Mouse (Mus musculus): ENCODE data around the gene Gldc. TPM values are rescaled to one million over a fixed set of nuclear protein-coding genes. Genes with fewer than 3 reads are reported as not detected.
"Not testable (repeated sequence)": the region's sequence is repeated elsewhere in the genome, so short reads cannot be mapped to it uniquely, and the experiment has no call there.

The Gldc gene
- 10 to 100 TPM; 32.6 to 33.0 TPM for total RNA-seq (2021)

DNA sequence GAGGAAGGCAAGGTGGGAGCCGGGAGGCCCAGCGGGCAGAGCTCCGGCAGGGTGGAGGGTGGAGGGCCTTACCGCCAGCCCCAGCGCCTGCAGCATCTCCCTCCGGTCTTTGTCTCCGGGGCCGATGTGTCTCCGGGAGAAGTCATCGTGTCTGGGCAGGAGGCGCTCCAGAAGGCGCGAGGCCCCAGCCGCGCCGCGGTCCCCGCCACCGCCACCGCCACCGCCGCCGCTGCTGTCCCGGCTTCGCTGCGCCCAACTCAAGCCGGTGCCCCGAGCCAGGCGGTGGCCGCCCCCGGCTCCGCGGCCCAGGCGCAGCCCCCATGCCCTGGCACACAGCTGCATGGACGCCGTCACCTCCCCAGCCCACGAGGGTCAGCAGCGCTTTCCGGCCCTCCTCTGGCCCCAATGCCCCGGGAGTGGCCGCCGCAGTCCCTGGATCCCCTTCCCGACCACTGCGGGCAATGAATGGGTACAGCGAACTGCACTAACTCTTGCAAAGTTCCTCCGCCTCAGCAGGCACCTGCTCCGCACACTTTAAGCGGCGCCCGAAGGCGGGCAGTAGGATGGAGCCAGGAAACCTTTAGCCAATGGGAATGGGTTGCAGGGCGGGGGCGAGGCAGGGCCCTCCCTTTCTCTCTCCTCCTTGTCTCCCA is at the start of gene Gldc:
Gene Gldc, minus strand, starts transcription at position 511 of the 653 bp plus-strand sequence.
- DNase-seq (ENCODE audit: extremely low spot score in 1 of 2, low spot score in 1 of 2) = peak; percentile 30 to 44

GRCm38 (mm10) chr19:30222593-30222992 is 47.4 kb upstream of the Gldc start:
- not testable (repeated sequence) for DNase-seq (ENCODE audit: extremely low spot score in 1 of 2, low spot score in 1 of 2)

DNA sequence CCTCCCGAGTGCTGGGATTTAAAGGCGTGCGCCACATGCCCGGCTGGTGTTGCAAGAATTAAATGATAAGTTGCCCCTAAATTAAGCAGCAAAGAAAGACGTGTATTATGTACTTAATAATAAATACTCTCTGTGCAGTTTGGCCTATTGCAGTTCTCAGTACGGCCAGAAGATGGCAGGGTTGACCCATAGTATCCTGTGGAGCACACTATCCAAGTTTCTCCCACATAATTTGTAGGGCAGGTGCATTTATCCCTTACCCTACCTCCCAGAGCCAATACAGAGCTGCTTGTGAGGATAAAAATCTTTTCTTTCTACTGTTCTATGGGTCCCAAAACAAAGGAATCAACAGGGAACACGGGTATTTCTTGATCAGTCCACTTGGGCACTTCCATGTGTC is 42.1 kb upstream of the Gldc start:
- DNase-seq (ENCODE audit: extremely low spot score in 1 of 2, low spot score in 1 of 2) = peak; percentile 30 to 82

DNA sequence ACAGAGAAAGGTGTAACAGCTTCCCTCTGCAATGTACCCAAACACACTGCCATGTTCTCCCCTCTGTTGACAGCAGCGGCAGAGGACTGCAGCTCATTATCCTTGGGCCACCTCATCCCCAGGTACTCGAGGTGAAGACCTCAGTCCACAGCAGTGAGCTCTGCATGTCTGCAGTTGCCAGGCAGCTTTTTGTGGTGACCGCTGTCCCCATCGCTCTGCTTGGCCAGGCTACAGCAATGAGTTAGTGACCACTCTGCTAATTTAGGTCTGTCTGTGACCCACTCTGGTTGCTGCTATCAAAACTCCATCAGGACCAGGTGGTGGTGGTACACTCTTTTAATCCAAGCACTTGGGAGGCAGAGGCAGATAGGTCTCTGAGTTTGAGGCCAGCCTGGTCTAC is 41.0 kb upstream of the Gldc start:
- DNase-seq (ENCODE audit: extremely low spot score in 1 of 2, low spot score in 1 of 2) = no peak

DNA sequence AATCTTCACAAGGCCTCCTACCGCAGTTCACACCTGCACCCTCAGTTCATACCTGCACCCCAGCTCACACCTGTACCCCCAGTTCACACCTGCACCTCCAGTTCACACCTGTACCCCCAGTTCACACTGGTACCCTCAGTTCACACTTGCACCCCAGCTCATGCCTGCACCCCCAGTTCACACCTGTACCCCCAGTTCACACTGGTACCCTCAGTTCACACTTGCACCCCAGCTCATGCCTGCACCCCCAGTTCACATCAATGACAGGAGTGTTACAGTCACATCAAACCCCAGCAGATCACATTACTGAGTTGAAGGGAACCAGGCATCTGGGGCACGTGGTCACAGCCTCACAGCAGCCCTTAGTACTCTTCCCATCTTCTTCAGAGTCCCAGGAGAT is 40.5 kb upstream of the Gldc start:
- not testable (repeated sequence) for DNase-seq (ENCODE audit: extremely low spot score in 1 of 2, low spot score in 1 of 2)

- DNase-seq (ENCODE audit: extremely low spot score in 1 of 2, low spot score in 1 of 2) = no peak
Measured at GRCm38 (mm10) chr19:30214026-30214425, 38.8 kb upstream of the Gldc start.

GRCm38 (mm10) chr19:30209006-30209405 is 33.8 kb upstream of the Gldc start:
- not testable (repeated sequence) for DNase-seq (ENCODE audit: extremely low spot score in 1 of 2, low spot score in 1 of 2)

- DNase-seq (ENCODE audit: extremely low spot score in 1 of 2, low spot score in 1 of 2) = no peak
Measured at GRCm38 (mm10) chr19:30206981-30207380, 31.8 kb upstream of the Gldc start.

GRCm38 (mm10) chr19:30205874-30206273 is 30.6 kb upstream of the Gldc start:
- no peak for DNase-seq (ENCODE audit: extremely low spot score in 1 of 2, low spot score in 1 of 2)

DNA sequence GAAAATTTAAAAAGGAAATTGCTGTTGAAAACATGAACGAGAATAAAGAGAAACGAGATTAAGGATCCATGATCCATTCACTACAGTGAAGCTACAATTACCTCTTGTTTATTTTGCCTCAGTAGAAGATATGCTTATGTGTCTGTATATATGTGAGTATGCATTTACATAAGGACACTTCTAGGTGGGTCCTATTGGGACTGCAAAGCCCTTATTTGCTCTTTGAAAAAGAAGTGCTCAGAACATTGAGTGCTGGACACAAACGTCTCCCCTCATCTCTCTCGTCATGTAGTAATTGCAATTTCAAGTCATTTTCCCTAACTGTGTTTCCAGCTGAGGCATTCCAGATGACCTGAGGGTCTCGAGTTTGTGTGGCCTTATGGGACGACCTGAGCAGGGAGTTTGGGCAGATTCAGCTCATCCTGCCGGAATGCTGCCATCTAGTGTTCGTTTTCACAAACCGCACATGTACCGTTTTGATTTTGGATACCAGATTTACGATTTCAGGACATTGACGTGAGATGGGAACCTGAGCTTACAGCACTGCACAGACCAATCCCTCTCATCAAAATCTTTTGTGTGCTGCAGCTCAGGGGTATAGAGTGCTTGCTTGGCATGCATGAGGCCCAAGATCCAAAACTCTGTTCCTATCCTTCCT is 30.1 kb upstream of the Gldc start:
- peak; percentile 18 to 36 for DNase-seq (ENCODE audit: extremely low spot score in 1 of 2, low spot score in 1 of 2)

GRCm38 (mm10) chr19:30202177-30202576 is 26.9 kb upstream of the Gldc start:
- DNase-seq (ENCODE audit: extremely low spot score in 1 of 2, low spot score in 1 of 2) = no peak

GRCm38 (mm10) chr19:30194999-30195398 is 19.8 kb upstream of the Gldc start:
- DNase-seq (ENCODE audit: extremely low spot score in 1 of 2, low spot score in 1 of 2) = no peak

- no peak for DNase-seq (ENCODE audit: extremely low spot score in 1 of 2, low spot score in 1 of 2)
Measured at GRCm38 (mm10) chr19:30187232-30187631, 12.0 kb upstream of the Gldc start.

GRCm38 (mm10) chr19:30185536-30185935 is 10.3 kb upstream of the Gldc start:
- no peak for DNase-seq (ENCODE audit: extremely low spot score in 1 of 2, low spot score in 1 of 2)

DNA sequence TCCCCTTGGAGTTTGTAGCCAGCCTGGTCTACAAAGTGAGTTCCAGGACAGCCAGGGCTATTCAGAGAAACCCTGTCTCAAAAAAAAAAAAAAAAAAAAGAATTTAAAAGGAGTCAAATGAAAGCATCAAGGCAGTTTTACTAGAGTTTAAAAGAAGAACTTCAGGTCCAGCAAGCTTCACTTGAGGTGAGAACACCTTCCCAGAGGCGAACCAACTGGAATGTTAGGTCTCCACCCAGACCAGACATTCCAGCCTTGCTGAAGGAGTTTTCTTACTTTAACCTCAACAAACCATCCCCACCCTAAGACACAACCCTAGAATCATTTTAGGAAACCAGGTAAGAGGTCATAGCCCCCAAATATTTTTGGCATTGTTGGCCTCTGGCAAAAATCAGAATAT is 4.8 kb upstream of the Gldc start:
- DNase-seq (ENCODE audit: extremely low spot score in 1 of 2, low spot score in 1 of 2) = no peak

GRCm38 (mm10) chr19:30174074-30174670 is 1.1 kb downstream of the Gldc start:
- no peak for DNase-seq (ENCODE audit: extremely low spot score in 1 of 2, low spot score in 1 of 2)

GRCm38 (mm10) chr19:30171346-30172055 is 3.7 kb downstream of the Gldc start:
- DNase-seq (ENCODE audit: extremely low spot score in 1 of 2, low spot score in 1 of 2) = no peak

DNA sequence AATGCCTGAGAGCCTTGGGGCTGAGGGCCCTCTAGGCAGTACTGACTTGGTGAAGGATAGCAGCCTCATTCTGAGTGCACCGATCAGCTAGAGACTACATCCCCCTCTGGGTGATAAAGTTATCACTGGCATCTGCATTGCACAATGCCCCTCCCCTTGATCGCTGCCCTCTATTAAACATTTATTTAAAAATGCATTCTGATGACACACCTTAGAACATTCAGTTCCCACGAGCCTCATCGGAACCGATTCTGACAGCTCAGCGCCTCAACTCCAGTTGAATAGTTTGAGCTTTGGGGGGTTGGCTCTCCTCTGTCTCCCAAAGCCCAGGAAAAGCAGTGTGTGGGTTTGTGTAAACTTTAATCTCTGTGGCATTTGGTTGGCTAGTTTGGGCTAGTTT is 4.9 kb downstream of the Gldc start:
- no peak for DNase-seq (ENCODE audit: extremely low spot score in 1 of 2, low spot score in 1 of 2)

DNA sequence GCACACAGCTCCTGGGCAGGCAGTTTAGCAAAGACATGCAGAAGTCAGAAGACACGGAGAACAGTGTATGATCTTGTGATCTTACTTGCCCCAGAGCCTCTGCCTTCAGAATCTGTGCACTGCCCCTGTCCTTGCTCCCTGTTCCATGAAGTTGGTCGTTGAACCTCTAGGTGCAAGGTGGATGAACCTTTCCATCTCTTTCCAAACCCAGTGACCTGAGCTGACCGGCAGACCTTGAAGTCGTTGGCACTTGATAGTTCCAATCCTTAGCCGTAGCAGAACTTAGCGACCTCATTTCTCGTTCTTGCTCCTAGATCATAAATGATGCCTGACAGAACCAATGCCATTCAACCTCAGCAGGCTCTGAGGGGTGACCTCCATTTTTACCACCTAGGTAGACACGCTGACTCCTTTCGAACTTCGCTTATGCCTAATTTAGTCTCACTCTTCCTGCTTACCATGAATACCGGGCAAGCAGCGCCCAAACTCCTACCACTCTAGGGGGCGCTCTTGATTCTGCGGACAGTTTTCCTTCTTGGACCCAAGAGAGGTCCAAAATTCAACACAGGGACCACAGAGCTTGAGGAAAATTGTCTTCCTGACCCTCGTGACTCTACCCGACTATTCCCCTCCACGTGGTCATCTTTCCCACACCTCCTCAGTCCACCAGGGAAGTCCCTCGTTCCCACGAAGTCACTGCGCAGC is 8.3 kb downstream of the Gldc start:
- DNase-seq (ENCODE audit: extremely low spot score in 1 of 2, low spot score in 1 of 2) = no peak

GRCm38 (mm10) chr19:30164228-30164627 is 11.0 kb downstream of the Gldc start:
- DNase-seq (ENCODE audit: extremely low spot score in 1 of 2, low spot score in 1 of 2) = no peak

DNA sequence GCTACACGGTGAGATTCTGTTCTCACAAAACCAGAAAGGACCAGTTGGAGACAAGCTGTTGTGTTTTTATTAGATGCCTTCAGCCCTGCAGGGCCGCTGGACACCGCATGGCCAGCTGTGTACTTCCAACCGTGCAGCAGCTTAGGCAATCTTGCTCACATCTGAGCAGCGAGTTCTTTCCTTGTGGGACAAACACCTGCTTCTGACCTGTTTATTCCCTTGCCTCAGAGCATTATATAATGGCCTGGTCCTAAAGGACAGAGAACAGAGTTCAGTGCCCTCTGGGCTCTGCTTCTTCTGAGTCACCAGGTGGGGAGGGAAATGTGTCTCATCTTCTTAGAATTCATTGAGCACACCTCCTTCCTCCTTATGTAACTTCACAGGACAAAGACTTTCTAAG is 12.4 kb downstream of the Gldc start:
- DNase-seq (ENCODE audit: extremely low spot score in 1 of 2, low spot score in 1 of 2) = no peak

Measured in layer of hippocampus, postnatal 25 days (tissue).